Mouse (Mus musculus): Measurements from ENCODE around the gene Ppm1l. TPM values are rescaled to one million over a fixed set of nuclear protein-coding genes. Genes with fewer than 3 reads are reported as not detected.

The Ppm1l gene
- total and polyA plus RNA-seq, 3 experiments, result 7.6 to 31.3 (median 24.1) TPM

GRCm38 (mm10) chr3:69519188-69519587, 202.5 kb downstream of the Ppm1l start:
- no peaks in the 10 kb centered on the region for H3K36me3 ChIP-seq (ENCODE audit: control insufficient read depth, insufficient read depth, low read length)
- DNase-seq, result no peak
- H3K4me1 ChIP-seq (ENCODE audit: control insufficient read depth, insufficient read depth, low read length), result peaks cover 2% of the 10 kb centered on the region; the same call in 1 of the 2 replicates
- no peak for TF ChIP-seq POLR2A (IDR thresholded peaks at IDR 0.05; ENCODE audit: insufficient read depth, low read depth, low read length)
- TF ChIP-seq CTCF (IDR thresholded peaks at IDR 0.05), result no peak
- no peak for TF ChIP-seq EP300 (IDR thresholded peaks at IDR 0.05; ENCODE audit: insufficient read depth, low read depth, low read length)
- H3K27ac ChIP-seq, result no peak overlapping the region
- no peaks in the 10 kb centered on the region for H3K27me3 ChIP-seq (ENCODE audit: control insufficient read depth, insufficient read depth, low read length)
- 55% methylated on average over 9 of the region's 9 CpGs for WGBS
- H3K79me2 ChIP-seq (replicated peaks; ENCODE audit: control insufficient read depth, insufficient read depth, low read length), result no peaks in the 10 kb centered on the region
- H3K4me3 ChIP-seq, result no peak overlapping the region
- intact Hi-C loops (cut with DNase I), result no loop called here
- H3K9ac ChIP-seq (ENCODE audit: low read depth, low read length), result no peak overlapping the region

GRCm38 (mm10) chr3:69519789-69520558, 203.3 kb downstream of the Ppm1l start:
- intact Hi-C loops (cut with DNase I), result no loop called here
- 84% methylated on average over 21 of the region's 21 CpGs for WGBS
- H3K4me1 ChIP-seq (ENCODE audit: control insufficient read depth, insufficient read depth, low read length), result peaks cover 5% of the 10 kb centered on the region

GRCm38 (mm10) chr3:69522270-69522669, 205.6 kb downstream of the Ppm1l start:
- Histone ChIP-seq H3K36me3 (ENCODE audit: control insufficient read depth, insufficient read depth, low read length) (no peaks in the 10 kb centered on the region), H3K27me3 (ENCODE audit: control insufficient read depth, insufficient read depth, low read length) (no peaks in the 10 kb centered on the region), H3K79me2 (replicated peaks; ENCODE audit: control insufficient read depth, insufficient read depth, low read length) (no peaks in the 10 kb centered on the region; the same call in 1 of the 2 replicates), H3K9ac (ENCODE audit: low read depth, low read length) (no peak overlapping the region), H3K27ac (no peak overlapping the region), H3K4me1 (ENCODE audit: control insufficient read depth, insufficient read depth, low read length) (peaks cover 3% of the 10 kb centered on the region), H3K4me3 (no peak overlapping the region)
- TF ChIP-seq POLR2A (IDR thresholded peaks at IDR 0.05; ENCODE audit: insufficient read depth, low read depth, low read length) (no peak), CTCF (IDR thresholded peaks at IDR 0.05) (no peak), EP300 (IDR thresholded peaks at IDR 0.05; ENCODE audit: insufficient read depth, low read depth, low read length) (no peak)
- 96% methylated on average over 3 of the region's 3 CpGs for WGBS
- intact Hi-C loops (cut with DNase I), result no loop called here
- no peak for DNase-seq

More at GRCm38 (mm10) chr3:69519789-69520558, 203.3 kb downstream of the Ppm1l start:
- no peak for DNase-seq
- TF ChIP-seq POLR2A (IDR thresholded peaks at IDR 0.05; ENCODE audit: insufficient read depth, low read depth, low read length) (no peak), CTCF (IDR thresholded peaks at IDR 0.05) (no peak), EP300 (IDR thresholded peaks at IDR 0.05; ENCODE audit: insufficient read depth, low read depth, low read length) (no peak)
- Histone ChIP-seq H3K27me3 (ENCODE audit: control insufficient read depth, insufficient read depth, low read length) (no peaks in the 10 kb centered on the region), H3K27ac (no peak overlapping the region), H3K9ac (ENCODE audit: low read depth, low read length) (no peak overlapping the region), H3K36me3 (ENCODE audit: control insufficient read depth, insufficient read depth, low read length) (no peaks in the 10 kb centered on the region), H3K4me3 (no peak overlapping the region), H3K79me2 (replicated peaks; ENCODE audit: control insufficient read depth, insufficient read depth, low read length) (no peaks in the 10 kb centered on the region)

GRCm38 (mm10) chr3:69524356-69525071, 207.9 kb downstream of the Ppm1l start:
- no peak for TF ChIP-seq CTCF (IDR thresholded peaks at IDR 0.05)
- no peak for TF ChIP-seq POLR2A (IDR thresholded peaks at IDR 0.05; ENCODE audit: insufficient read depth, low read depth, low read length)
- TF ChIP-seq EP300 (IDR thresholded peaks at IDR 0.05; ENCODE audit: insufficient read depth, low read depth, low read length), result no peak
- peak in 1 of 2 experiments; percentile 47 for DNase-seq
- intact Hi-C loops (cut with DNase I), result no loop called here

GRCm38 (mm10) chr3:69525072-69525529, 208.4 kb downstream of the Ppm1l start:
- intact Hi-C loops (cut with DNase I), result no loop called here
- Histone ChIP-seq H3K4me3 (no peak overlapping the region), H3K36me3 (ENCODE audit: control insufficient read depth, insufficient read depth, low read length) (no peaks in the 10 kb centered on the region), H3K27ac (no peak overlapping the region), H3K27me3 (ENCODE audit: control insufficient read depth, insufficient read depth, low read length) (no peaks in the 10 kb centered on the region), H3K4me1 (ENCODE audit: control insufficient read depth, insufficient read depth, low read length) (peaks cover 3% of the 10 kb centered on the region), H3K79me2 (replicated peaks; ENCODE audit: control insufficient read depth, insufficient read depth, low read length) (no peaks in the 10 kb centered on the region; the same call in 1 of the 2 replicates), H3K9ac (ENCODE audit: low read depth, low read length) (no peak overlapping the region)
- DNase-seq, result no peak
- TF ChIP-seq POLR2A (IDR thresholded peaks at IDR 0.05; ENCODE audit: insufficient read depth, low read depth, low read length) (no peak), EP300 (IDR thresholded peaks at IDR 0.05; ENCODE audit: insufficient read depth, low read depth, low read length) (no peak), CTCF (IDR thresholded peaks at IDR 0.05) (no peak)
- WGBS, result 46% methylated on average over 8 of the region's 8 CpGs

More at GRCm38 (mm10) chr3:69524356-69525071, 207.9 kb downstream of the Ppm1l start:
- no peaks in the 10 kb centered on the region for H3K36me3 ChIP-seq (ENCODE audit: control insufficient read depth, insufficient read depth, low read length)
- H3K4me3 ChIP-seq, result no peak overlapping the region
- H3K79me2 ChIP-seq (replicated peaks; ENCODE audit: control insufficient read depth, insufficient read depth, low read length), result no peaks in the 10 kb centered on the region; the same call in 1 of the 2 replicates
- peaks cover 3% of the 10 kb centered on the region for H3K4me1 ChIP-seq (ENCODE audit: control insufficient read depth, insufficient read depth, low read length)
- WGBS, result 58% methylated on average over 8 of the region's 8 CpGs
- H3K27ac ChIP-seq, result no peak overlapping the region
- no peaks in the 10 kb centered on the region for H3K27me3 ChIP-seq (ENCODE audit: control insufficient read depth, insufficient read depth, low read length)
- no peak overlapping the region for H3K9ac ChIP-seq (ENCODE audit: low read depth, low read length)

Measured in heart, adult 2 months (tissue).